Mouse (Mus musculus) central nervous system, embryonic 18 days (tissue): ENCODE results near the gene Zfhx2. TPM values are rescaled to one million over a fixed set of nuclear protein-coding genes. Genes with fewer than 3 reads are reported as not detected.

Source experiments
- polyA plus RNA-seq: library from polyadenylated mRNA; depleted of rRNA; stranded (reverse); fragments of >200 nt; gene quantifications from 2 replicates; pipeline ENCODE4 v1.2.3, GENCODE M21; 2012; rRNA removed

Gene Zfhx2
- polyA plus RNA-seq = 8.5 and 9.9 TPM in 2 replicates

DNA sequence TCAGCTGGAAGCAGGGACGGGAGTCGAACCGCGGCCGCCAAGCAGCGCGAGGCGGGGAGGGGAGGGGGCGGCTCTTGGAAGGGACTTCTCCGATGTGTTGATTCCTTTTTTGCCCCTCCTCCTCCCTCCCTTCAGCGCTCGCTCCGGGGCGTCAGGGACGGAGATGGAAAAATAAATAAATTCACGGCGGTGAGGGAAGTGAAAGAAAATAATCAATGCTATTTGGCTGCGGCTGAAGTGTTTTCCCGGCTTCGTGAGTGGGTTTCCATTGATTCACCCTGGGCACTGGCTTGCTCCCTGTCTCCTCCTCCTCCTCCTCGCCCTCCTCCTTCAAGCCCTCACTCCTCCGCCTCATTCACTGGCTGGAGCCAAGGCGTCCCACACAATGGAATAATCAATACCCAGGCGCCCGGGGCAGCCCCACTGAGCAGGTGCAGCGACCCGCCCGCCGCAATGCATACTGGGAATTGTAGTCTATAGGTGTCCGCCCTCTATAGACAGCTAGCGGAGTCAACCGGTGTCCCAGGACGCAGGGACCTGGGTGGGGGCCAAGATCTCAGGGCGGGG is at the start of gene Zfhx2:
TSS of gene Zfhx2 (minus strand) at position 314 of the 567 bp plus-strand sequence.

DNA sequence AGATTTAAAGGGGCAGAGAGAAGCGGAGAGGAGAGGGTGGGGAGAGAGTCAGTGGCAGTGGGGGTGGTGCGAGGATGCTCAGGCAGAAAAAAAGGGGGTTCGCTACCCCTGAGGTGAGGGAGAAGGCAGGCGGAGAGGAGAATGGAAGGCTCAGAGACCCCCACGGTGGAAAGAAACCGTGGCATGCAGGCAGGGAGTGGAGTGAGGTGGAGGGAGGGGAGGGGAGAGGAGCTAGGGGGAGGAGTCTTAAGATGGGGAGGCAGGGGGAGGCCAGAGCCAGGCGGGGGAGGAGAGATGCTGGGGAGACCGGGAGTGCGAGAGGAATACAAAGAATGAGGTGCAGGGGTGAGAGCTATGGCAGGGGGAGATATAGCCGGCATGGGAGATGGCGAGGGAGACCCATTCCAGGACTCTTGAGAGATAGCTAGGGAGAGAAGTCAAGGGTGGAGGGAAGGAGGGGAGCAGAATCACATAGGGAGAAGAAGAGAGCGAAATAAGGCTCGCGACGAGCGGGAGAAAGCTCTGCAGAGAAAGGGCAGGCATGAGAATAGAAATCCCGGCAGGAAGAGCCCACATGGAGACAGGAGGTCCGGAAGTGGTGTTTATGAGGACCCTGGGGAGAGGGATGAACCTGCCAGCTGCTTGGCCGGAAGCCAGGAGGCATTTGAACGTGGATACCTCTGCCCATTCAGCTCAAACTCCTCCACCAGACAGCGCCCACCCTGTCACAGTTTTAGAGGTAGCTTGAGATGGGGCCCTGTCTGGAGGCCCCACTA is 24.5 kb upstream of the Zfhx2 start, which contains the start of gene Jph4:
TSS of gene Jph4 (minus strand) at position 511 of the 776 bp plus-strand sequence.

GRCm38 (mm10) chr14:55105836-55106809 is 14.0 kb upstream of the Zfhx2 start, which contains the start of gene Ap1g2:
Gene Ap1g2, minus strand, starts transcription at chr14:55106593.

GRCm38 (mm10) chr14:55094704-55095231 is 2.6 kb upstream of the Zfhx2 start, which contains the start of gene Thtpa:
Gene Thtpa, plus strand, starts transcription at chr14:55094784.

GRCm38 (mm10) chr14:55014991-55015766 is 76.9 kb downstream of the Zfhx2 start, which contains the start of gene Ngdn:
Gene Ngdn, plus strand, starts transcription at chr14:55015454.

Other genes starting within 250 kb of the Zfhx2 start
- gene Homez, start 221.4 kb downstream of the Zfhx2 start, polyA plus RNA-seq = 6.2 and 8.5 TPM in 2 replicates
- 25.1 and 26.0 TPM in 2 replicates for gene Ppp1r3e, start 214.8 kb downstream of the Zfhx2 start, polyA plus RNA-seq
- gene Bcl2l2, start 208.9 kb downstream of the Zfhx2 start, polyA plus RNA-seq = 44.3 and 49.5 TPM in 2 replicates
- gene Gm20521, start 208.9 kb downstream of the Zfhx2 start, polyA plus RNA-seq = 0.26 and 0.39 TPM in 2 replicates
- gene Pabpn1, start 199.8 kb downstream of the Zfhx2 start, polyA plus RNA-seq = 602 and 626 TPM in 2 replicates
- gene Slc22a17, start 179.2 kb downstream of the Zfhx2 start, polyA plus RNA-seq = 621 and 624 TPM in 2 replicates
- gene Efs, start 166.2 kb downstream of the Zfhx2 start, polyA plus RNA-seq = 18.4 and 20.5 TPM in 2 replicates
- gene Il25, start 159.6 kb downstream of the Zfhx2 start, polyA plus RNA-seq = 0.17 and 0.33 TPM in 2 replicates
- gene Cmtm5, start 156.1 kb downstream of the Zfhx2 start, polyA plus RNA-seq = 13.8 and 16.4 TPM in 2 replicates
- gene Myh6, start 125.4 kb downstream of the Zfhx2 start, polyA plus RNA-seq = 0.12 and 0.34 TPM in 2 replicates
- not detected in 2 replicates for gene Gm17428, start 115.4 kb downstream of the Zfhx2 start, polyA plus RNA-seq
- gene Myh7, start 97.7 kb downstream of the Zfhx2 start, polyA plus RNA-seq = 9.7 and 15.0 TPM in 2 replicates
- 45.2 and 47.4 TPM in 2 replicates for gene Ngdn, start 76.9 kb downstream of the Zfhx2 start, polyA plus RNA-seq
- 18.8 and 20.8 TPM in 2 replicates for gene Thtpa, start 2.5 kb upstream of the Zfhx2 start, polyA plus RNA-seq
- gene Ap1g2, start 14.3 kb upstream of the Zfhx2 start, polyA plus RNA-seq = 20.4 and 21.0 TPM in 2 replicates
- 221 and 240 TPM in 2 replicates for gene Jph4, start 24.6 kb upstream of the Zfhx2 start, polyA plus RNA-seq
- gene Dhrs2, start 129.7 kb upstream of the Zfhx2 start, polyA plus RNA-seq = 0.25 and 0.83 TPM in 2 replicates